Mouse (Mus musculus) heart, postnatal 0 days (tissue): ENCODE measurements around the gene Ptprn2. TPM values are rescaled to one million over a fixed set of nuclear protein-coding genes. Genes with fewer than 3 reads are reported as not detected.

Experiments
- ATAC-seq: fragments of 200-750 bp; cut with Nextera tagmentation; 2 replicates; pipeline ENCODE4 v1.8.0; 2017; ENCODE audit warnings: low read depth, moderate number of reproducible peaks, moderate library complexity; ENCODE audit not compliant: insufficient read depth
- DNase-seq: peaks from one replicate; pipeline ENCODE4 v3.0.0-alpha.2; 2016; ENCODE audit warnings: low spot score
- H3K27ac ChIP-seq: fragments of 300-500 bp; sonication (generic); 2 replicates; pipeline ENCODE4 v1.5.1; 2014; ENCODE audit warnings: low read depth, mild to moderate bottlenecking
- H3K27me3 ChIP-seq: fragments of 300-500 bp; sonication (generic); 2 replicates; pipeline ENCODE4 v1.6.1; 2014; ENCODE audit warnings: low read length, mixed read lengths; ENCODE audit not compliant: control insufficient read depth, insufficient read depth
- H3K36me3 ChIP-seq: fragments of 300-500 bp; sonication (generic); replicated peaks from 2 replicates; pipeline ENCODE4 v1.6.1; 2014; ENCODE audit warnings: low read length, mixed read lengths; ENCODE audit not compliant: control insufficient read depth, insufficient read depth
- H3K4me1 ChIP-seq: fragments of 300-500 bp; sonication (generic); 2 replicates; pipeline ENCODE4 v1.6.1; 2014; ENCODE audit warnings: antibody characterized with exemption; ENCODE audit not compliant: control insufficient read depth, insufficient read depth
- H3K4me2 ChIP-seq: fragments of 300-500 bp; sonication (generic); 2 replicates; pipeline ENCODE4 v1.6.1; 2014; ENCODE audit warnings: low read depth, mild to moderate bottlenecking, low read length, moderate library complexity
- H3K4me3 ChIP-seq: fragments of 300-500 bp; sonication (generic); 2 replicates; pipeline ENCODE4 v1.5.1; 2014; ENCODE audit warnings: low read depth, low read length
- H3K9ac ChIP-seq: fragments of 300-500 bp; sonication (generic); replicated peaks from 2 replicates; pipeline ENCODE4 v1.6.1; 2014; ENCODE audit warnings: low read depth, low read length, mixed read lengths
- H3K9me3 ChIP-seq: fragments of 300-500 bp; sonication (generic); replicated peaks from 2 replicates; pipeline ENCODE4 v1.6.1; 2016; ENCODE audit warnings: low read length; ENCODE audit not compliant: control insufficient read depth
- CTCF ChIP-seq: IDR thresholded peaks from 2 replicates; pipeline ENCODE4 v1.5.1; 2016; ENCODE audit warnings: antibody characterized with exemption, control low read depth, low read depth
- EP300 ChIP-seq: IDR thresholded peaks from 2 replicates; pipeline ENCODE4 v1.6.1; 2016; ENCODE audit warnings: antibody characterized with exemption, low read depth
- WGBS: fragments of 180-500 bp; shearing (Covaris S2); extraction: QIAGEN DNeasy Blood & Tissue Kit; methylation state at CpG from one replicate; pipeline ENCODE4 v1.1.7; 2014; 5-methylcytosine and 5-hydroxymethylcytosine counted together
- polyA plus RNA-seq: library from polyadenylated mRNA; unstranded; fragments of >200 nt; fragmentation: Nextera tagmentation; extraction: Ambion mirVana; gene quantifications from 2 replicates; pipeline ENCODE4 v1.2.1, GENCODE M21; 2015
- total RNA-seq: library from RNA; depleted of rRNA; stranded (reverse); fragments of >200 nt; gene quantifications from 2 replicates; pipeline ENCODE4 v1.2.3, GENCODE M21; 2014; ENCODE audit warnings: low replicate concordance

Ptprn2 gene
- total and polyA plus RNA-seq, 2 experiments from 2014 or later: not detected

DNA sequence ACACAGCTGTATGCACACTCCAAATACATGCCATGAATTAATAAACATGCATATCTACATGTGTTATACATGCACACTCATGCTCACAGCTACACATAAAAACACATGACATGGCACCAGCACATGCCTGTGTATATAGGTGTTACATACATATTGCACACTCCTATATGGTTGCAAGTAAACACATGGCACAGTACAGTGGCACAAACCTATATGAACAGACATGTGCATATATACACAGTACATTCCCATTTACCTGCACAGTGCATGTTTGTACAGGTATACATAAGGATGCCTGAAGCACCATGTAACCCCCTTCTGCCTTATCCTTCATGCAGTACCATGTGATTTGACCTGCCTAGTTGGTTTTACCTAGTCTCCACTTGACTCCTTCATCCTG is 255.8 kb downstream of the Ptprn2 start:
- Histone ChIP-seq H3K27me3 (no peaks in the 10 kb centered on the region), H3K36me3 (no peaks in the 10 kb centered on the region), H3K4me1 (no peaks in the 10 kb centered on the region), H3K4me3 (no peak overlapping the region), H3K27ac (no peak overlapping the region), H3K4me2 (no peak overlapping the region), H3K9me3 (no peaks in the 10 kb centered on the region), H3K9ac (no peak overlapping the region)
- ATAC-seq: no peak
- no peak for TF ChIP-seq CTCF
- TF ChIP-seq EP300: no peak
- no peak for DNase-seq

DNA sequence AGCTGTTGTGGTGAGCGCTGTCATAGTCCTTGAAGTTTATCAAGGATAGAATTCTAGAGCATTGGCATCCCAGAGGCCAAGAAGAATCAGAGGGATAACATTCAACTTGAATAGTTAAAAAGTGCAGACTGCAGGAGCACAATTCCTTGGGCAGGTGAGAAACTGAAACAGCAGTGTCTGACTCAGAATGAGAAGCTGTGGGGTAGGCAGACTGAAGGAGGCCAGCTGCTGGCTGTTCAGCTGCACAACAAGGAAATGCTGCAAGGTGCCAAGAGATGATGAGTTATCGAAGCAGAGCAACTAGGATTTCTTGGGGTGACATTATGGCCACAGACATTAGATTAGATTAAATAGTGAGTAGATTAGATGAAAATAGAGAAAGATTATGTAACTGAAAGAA is 260.9 kb downstream of the Ptprn2 start:
- Histone ChIP-seq H3K36me3 (no peaks in the 10 kb centered on the region), H3K27me3 (no peaks in the 10 kb centered on the region), H3K4me1 (no peaks in the 10 kb centered on the region), H3K9me3 (no peaks in the 10 kb centered on the region), H3K9ac (no peak overlapping the region), H3K4me2 (no peak overlapping the region), H3K4me3 (no peak overlapping the region), H3K27ac (no peak overlapping the region)
- WGBS: 75% methylated on average over 2 of the region's 2 CpGs
- DNase-seq (no peak), ATAC-seq (no peak)
- no peak for TF ChIP-seq CTCF
- TF ChIP-seq EP300: no peak

DNA sequence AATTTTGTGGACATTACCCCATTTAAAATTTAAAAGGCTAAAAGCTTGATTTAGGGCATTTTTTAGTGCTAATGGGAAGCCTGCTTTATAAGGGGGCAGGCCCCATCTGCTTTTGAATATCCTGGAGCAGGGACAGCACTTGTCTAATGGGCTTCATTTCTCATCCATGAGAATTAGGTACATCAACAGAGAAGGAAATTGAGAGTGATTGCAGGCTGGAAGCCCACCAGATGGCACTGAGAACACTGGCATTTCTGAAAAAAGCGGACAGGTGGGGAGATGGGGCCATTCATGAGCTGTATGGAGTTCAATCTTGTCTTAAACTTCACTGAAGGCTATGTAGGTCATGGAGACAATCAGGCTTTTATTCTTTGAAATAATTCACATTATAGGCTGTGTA is 267.3 kb downstream of the Ptprn2 start:
- H3K4me2 ChIP-seq: no peak overlapping the region
- no peak for TF ChIP-seq EP300
- TF ChIP-seq CTCF: no peak
- H3K9me3 ChIP-seq: no peaks in the 10 kb centered on the region
- no peak for DNase-seq
- H3K27me3 ChIP-seq: no peaks in the 10 kb centered on the region
- H3K4me1 ChIP-seq: no peaks in the 10 kb centered on the region
- no peaks in the 10 kb centered on the region for H3K36me3 ChIP-seq
- H3K27ac ChIP-seq: no peak overlapping the region
- H3K4me3 ChIP-seq: no peak overlapping the region
- WGBS: 79% methylated on average over 1 of the region's 1 CpGs
- ATAC-seq: no peak
- no peak overlapping the region for H3K9ac ChIP-seq

DNA sequence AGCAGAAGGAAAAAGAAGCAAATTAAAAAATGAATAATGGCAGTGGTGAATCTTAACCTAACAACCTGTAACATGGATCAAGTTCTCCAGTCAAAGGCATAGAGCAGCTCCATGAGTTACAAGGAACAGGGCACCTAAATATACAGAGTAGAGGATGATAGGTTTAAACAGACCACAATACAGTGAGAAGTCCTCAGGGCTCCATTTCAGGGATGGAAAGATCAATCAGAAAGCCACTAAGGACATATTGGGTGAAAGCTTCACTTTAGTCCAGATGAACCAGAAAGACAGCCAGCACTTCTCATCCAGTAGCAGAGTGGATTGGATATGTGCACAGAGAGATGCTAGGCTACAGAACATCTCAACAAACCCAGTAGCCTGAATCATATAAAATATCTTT is 278.4 kb downstream of the Ptprn2 start:
- Histone ChIP-seq H3K4me1 (no peaks in the 10 kb centered on the region), H3K4me3 (no peak overlapping the region), H3K27me3 (no peaks in the 10 kb centered on the region), H3K4me2 (no peak overlapping the region), H3K9ac (no peak overlapping the region), H3K9me3 (no peaks in the 10 kb centered on the region), H3K36me3 (no peaks in the 10 kb centered on the region), H3K27ac (no peak overlapping the region)
- TF ChIP-seq CTCF: no peak
- TF ChIP-seq EP300: no peak
- DNase-seq: no peak
- no peak for ATAC-seq

DNA sequence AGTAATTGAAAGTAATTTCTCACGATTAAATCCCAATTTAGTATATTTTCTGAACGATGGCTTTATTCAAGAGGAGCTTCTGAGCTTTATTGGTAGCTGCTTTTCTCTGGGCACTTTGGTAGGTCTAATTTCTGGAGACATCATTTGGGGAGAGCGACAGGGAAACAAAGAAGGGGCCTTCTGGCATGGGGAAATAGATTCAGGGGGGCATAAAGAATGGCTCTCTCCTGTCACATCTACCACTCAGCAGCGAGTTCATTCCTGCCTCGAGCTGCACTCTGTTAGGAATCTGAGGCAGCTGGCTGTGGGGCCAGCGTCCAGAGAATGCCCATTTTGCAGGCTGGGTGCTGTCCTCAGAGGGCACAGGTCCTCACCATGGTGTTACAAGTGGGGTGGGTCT is 285.4 kb downstream of the Ptprn2 start:
- TF ChIP-seq CTCF: no peak
- TF ChIP-seq EP300: no peak
- H3K27ac ChIP-seq: no peak overlapping the region
- no peaks in the 10 kb centered on the region for H3K27me3 ChIP-seq
- H3K9me3 ChIP-seq: no peaks in the 10 kb centered on the region
- no peaks in the 10 kb centered on the region for H3K36me3 ChIP-seq
- WGBS: 61% methylated on average over 6 of the region's 6 CpGs
- H3K4me3 ChIP-seq: no peak overlapping the region
- H3K9ac ChIP-seq: no peak overlapping the region
- no peak overlapping the region for H3K4me2 ChIP-seq
- DNase-seq (no peak), ATAC-seq (no peak)
- H3K4me1 ChIP-seq: no peaks in the 10 kb centered on the region

DNA sequence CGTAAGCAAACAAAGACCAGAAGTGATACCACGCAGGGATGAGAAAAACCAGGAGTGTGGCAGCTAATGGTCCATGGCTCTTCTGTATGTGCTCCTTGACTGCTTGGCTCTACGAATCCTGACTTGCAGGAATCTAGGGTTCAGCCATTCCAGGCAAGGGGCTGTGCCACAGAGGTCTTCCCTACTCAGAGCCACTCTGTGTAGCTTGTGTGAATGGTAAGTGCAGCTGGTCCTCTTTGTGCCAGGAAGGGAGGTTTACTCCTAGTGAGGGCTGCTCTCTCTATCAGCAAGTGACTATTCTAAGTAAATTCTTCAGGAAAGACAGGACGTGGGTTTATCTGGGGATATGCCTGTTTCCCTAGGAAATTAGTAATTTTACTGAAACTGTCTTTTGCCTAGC is 286.0 kb downstream of the Ptprn2 start:
- no peaks in the 10 kb centered on the region for H3K27me3 ChIP-seq
- H3K4me2 ChIP-seq: no peak overlapping the region
- H3K9ac ChIP-seq: no peak overlapping the region
- DNase-seq: no peak
- ATAC-seq: no peak
- TF ChIP-seq EP300 (no peak), CTCF (no peak)
- no peaks in the 10 kb centered on the region for H3K36me3 ChIP-seq
- WGBS: 50% methylated on average over 4 of the region's 4 CpGs
- no peak overlapping the region for H3K27ac ChIP-seq
- no peak overlapping the region for H3K4me3 ChIP-seq
- no peaks in the 10 kb centered on the region for H3K4me1 ChIP-seq
- H3K9me3 ChIP-seq: no peaks in the 10 kb centered on the region
